Mouse (Mus musculus) stomach, embryonic 16.5 days (tissue): ENCODE results near the gene Ggact. TPM values are rescaled to one million over a fixed set of nuclear protein-coding genes. Genes with fewer than 3 reads are reported as not detected.

ENCODE experiments used
- ATAC-seq: fragments of 200-750 bp; cut with Nextera tagmentation; 2 replicates; pipeline ENCODE4 v1.8.0; 2017; ENCODE audit warnings: moderate number of reproducible peaks, moderate TSS enrichment; ENCODE audit not compliant: insufficient read depth, low FRiP score
- H3K27ac ChIP-seq: fragments of 300-500 bp; sonication (generic); 2 replicates; pipeline ENCODE4 v1.5.1; 2014; ENCODE audit warnings: low read length
- H3K27me3 ChIP-seq: fragments of 300-500 bp; sonication (generic); 2 replicates; pipeline ENCODE4 v1.6.1; 2014; ENCODE audit warnings: low read length, control low read depth, mixed read lengths; ENCODE audit not compliant: control insufficient read depth, insufficient read depth
- H3K36me3 ChIP-seq: fragments of 300-500 bp; sonication (generic); 2 replicates; pipeline ENCODE4 v1.6.1; 2014; ENCODE audit warnings: low read length; ENCODE audit not compliant: control insufficient read depth, insufficient read depth
- H3K4me1 ChIP-seq: fragments of 300-500 bp; sonication (generic); 2 replicates; pipeline ENCODE4 v1.6.1; 2014; ENCODE audit warnings: low read length, control low read depth, mixed read lengths; ENCODE audit not compliant: control insufficient read depth, insufficient read depth
- H3K4me2 ChIP-seq: fragments of 300-500 bp; sonication (generic); 2 replicates; pipeline ENCODE4 v1.6.1; 2014; ENCODE audit warnings: low read depth, low read length, mixed read lengths
- H3K4me3 ChIP-seq: fragments of 300-500 bp; sonication (generic); replicated peaks from 2 replicates; pipeline ENCODE4 v1.5.1; 2014; ENCODE audit warnings: mild to moderate bottlenecking, low read length
- H3K9ac ChIP-seq: fragments of 300-500 bp; sonication (generic); 2 replicates; pipeline ENCODE4 v1.6.1; 2014; ENCODE audit warnings: low read length
- H3K9me3 ChIP-seq: fragments of 300-500 bp; sonication (generic); replicated peaks from 2 replicates; pipeline ENCODE4 v1.6.1; 2016; ENCODE audit warnings: low read length, control low read depth; ENCODE audit not compliant: control insufficient read depth
- WGBS: fragments of 180-500 bp; shearing (Covaris S2); extraction: QIAGEN DNeasy Blood & Tissue Kit; methylation state at CpG from one replicate; pipeline ENCODE4 v1.1.7; 2014; 5-methylcytosine and 5-hydroxymethylcytosine counted together
- polyA plus RNA-seq: library from polyadenylated mRNA; unstranded; fragments of >200 nt; fragmentation: Nextera tagmentation; extraction: Ambion mirVana; gene quantifications from 2 replicates; pipeline ENCODE4 v1.2.1, GENCODE M21; 2015

The Ggact gene
- polyA plus RNA-seq, 1 experiment from 2014 or later = 33.0 TPM

- Histone ChIP-seq H3K4me1 (no peaks in the 10 kb centered on the region), H3K4me2 (no peak overlapping the region), H3K4me3 (no peak overlapping the region), H3K27me3 (no peaks in the 10 kb centered on the region), H3K27ac (no peak overlapping the region), H3K9ac (no peak overlapping the region), H3K36me3 (no peaks in the 10 kb centered on the region), H3K9me3 (no peaks in the 10 kb centered on the region)
- whole genome bisulfite sequencing = 59% methylated on average over 4 of the region's 4 CpGs
- ATAC-seq = no peak
Measured at GRCm38 (mm10) chr14:122865462-122866129, 48.0 kb downstream of the Ggact start.

DNA sequence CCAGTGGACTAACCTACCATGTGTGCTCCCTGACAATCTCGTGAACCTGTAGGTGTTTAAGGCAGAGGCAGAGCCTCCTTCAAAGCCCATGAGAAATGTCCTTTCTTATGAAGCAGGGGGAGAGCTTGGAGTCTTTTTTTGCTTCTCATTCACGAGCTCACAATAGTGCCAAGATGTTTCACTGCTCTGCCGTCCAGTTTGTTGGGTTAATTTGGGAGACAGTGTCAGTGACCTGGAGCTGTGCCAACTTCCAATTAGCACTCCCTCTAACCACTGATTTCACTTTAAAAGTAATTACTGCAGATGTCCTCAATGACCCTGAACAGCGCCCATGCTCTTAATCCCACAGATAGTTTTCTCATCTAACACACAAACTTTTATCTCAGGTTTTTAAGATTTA is 50.9 kb downstream of the Ggact start:
- Histone ChIP-seq H3K9ac (no peak overlapping the region), H3K36me3 (no peaks in the 10 kb centered on the region), H3K4me1 (no peaks in the 10 kb centered on the region), H3K27ac (no peak overlapping the region), H3K9me3 (no peaks in the 10 kb centered on the region), H3K4me3 (no peak overlapping the region), H3K4me2 (no peak overlapping the region), H3K27me3 (no peaks in the 10 kb centered on the region)
- no peak for ATAC-seq
- WGBS = 48% methylated on average over 4 of the region's 4 CpGs

- ATAC-seq = no peak
- no peak overlapping the region for H3K4me3 ChIP-seq
- H3K4me1 ChIP-seq = no peaks in the 10 kb centered on the region
- no peaks in the 10 kb centered on the region for H3K36me3 ChIP-seq
- no peaks in the 10 kb centered on the region for H3K27me3 ChIP-seq
- H3K9ac ChIP-seq = no peak overlapping the region
- H3K9me3 ChIP-seq = no peaks in the 10 kb centered on the region
- 38% methylated on average over 1 of the region's 1 CpGs for WGBS
- H3K4me2 ChIP-seq = no peak overlapping the region
- no peak overlapping the region for H3K27ac ChIP-seq
Measured at GRCm38 (mm10) chr14:122859792-122860191, 53.8 kb downstream of the Ggact start.

DNA sequence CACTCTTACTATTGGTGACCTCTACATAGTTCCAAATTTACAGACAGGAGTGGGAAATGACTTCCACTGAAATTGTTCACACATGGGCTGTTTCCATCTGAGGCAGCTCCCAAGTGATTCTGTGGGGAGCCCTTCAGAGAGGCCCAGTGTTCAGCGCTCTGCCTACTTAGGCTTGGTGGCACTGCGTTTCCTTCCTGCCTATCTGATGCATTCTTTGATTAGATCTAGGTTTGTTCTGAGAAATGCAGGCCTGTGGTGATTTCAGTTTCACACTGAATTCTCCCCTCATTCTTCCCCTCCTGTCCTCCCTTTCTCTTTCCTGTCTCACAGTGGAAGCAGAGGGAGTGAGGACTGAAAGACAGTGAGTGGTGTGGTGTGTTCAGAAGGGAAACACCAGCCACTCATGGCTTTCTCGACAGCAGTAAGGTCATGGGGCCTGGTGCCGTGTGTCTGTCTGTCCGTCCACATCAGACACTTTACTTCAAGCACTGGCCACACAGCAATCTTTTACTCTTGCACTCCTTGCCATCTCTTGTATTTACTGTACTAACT is 61.0 kb downstream of the Ggact start:
- ATAC-seq = no peak
- Histone ChIP-seq H3K9ac (no peak overlapping the region), H3K36me3 (no peaks in the 10 kb centered on the region), H3K4me3 (no peak overlapping the region), H3K27me3 (no peaks in the 10 kb centered on the region), H3K4me1 (no peaks in the 10 kb centered on the region), H3K9me3 (no peaks in the 10 kb centered on the region), H3K27ac (no peak overlapping the region), H3K4me2 (no peak overlapping the region)
- 75% methylated on average over 5 of the region's 5 CpGs for WGBS

GRCm38 (mm10) chr14:122837018-122837417 is 76.5 kb downstream of the Ggact start:
- no peaks in the 10 kb centered on the region for H3K36me3 ChIP-seq
- no peak overlapping the region for H3K9ac ChIP-seq
- H3K9me3 ChIP-seq = no peaks in the 10 kb centered on the region
- no peaks in the 10 kb centered on the region for H3K27me3 ChIP-seq
- H3K27ac ChIP-seq = no peak overlapping the region
- no peak for ATAC-seq
- 54% methylated on average over 2 of the region's 2 CpGs for WGBS
- no peak overlapping the region for H3K4me3 ChIP-seq
- no peak overlapping the region for H3K4me2 ChIP-seq
- no peaks in the 10 kb centered on the region for H3K4me1 ChIP-seq

DNA sequence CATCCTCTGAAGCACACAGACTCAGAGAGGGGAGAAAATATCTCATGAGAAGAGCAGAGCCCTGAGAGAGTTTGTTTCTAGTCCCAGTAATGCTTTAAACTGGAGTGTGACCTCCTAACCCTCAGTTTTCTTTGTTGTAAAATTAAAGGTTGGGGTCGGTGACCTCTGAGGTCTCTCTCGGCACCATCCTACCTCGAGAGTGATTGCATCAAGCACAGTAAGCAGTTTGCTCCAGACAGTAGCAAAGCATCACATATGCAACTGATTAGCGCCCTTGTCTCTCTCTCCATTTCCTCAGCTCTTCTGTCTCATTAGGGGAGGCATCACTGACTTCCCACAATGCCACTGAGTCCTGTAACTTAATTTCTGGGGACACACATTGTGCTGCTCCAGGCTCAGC is 77.3 kb downstream of the Ggact start:
- 44% methylated on average over 4 of the region's 4 CpGs for WGBS
- ATAC-seq = no peak
- H3K4me3 ChIP-seq = no peak overlapping the region
- no peak overlapping the region for H3K9ac ChIP-seq
- no peaks in the 10 kb centered on the region for H3K4me1 ChIP-seq
- no peaks in the 10 kb centered on the region for H3K9me3 ChIP-seq
- no peak overlapping the region for H3K4me2 ChIP-seq
- H3K27me3 ChIP-seq = no peaks in the 10 kb centered on the region
- H3K27ac ChIP-seq = no peak overlapping the region
- no peaks in the 10 kb centered on the region for H3K36me3 ChIP-seq

DNA sequence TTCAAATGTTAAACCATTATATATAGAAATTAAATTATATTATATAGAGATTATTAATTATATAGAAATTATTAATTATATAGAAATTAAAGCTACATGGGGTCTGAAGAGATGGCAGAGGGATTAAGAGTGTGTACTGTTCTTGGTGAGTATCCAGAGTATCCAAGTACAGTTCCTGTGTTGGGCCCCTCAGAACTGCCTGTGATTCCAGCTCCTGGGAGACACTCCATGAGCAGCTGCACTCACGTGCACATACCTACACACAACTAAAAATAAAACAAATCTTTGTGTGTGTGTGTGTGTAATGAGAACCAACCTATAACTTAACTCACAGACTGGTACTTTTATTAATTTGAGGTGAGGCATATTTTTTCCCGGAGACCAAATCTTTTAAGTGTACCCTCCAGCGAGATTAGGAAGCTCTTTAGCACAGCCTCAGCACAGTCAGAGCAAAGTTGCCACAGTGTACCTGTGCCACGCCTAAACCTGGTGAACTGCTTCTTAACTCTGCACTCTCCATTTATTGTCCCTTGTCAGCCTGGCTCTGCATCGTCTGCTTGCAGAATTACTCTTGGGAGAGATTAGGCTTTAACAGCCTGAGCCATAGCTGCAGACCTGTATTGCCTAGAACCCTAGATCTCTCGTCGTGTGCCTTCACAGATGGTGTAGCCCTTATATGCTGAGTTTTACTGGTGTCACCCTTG is 77.9 kb downstream of the Ggact start:
- Histone ChIP-seq H3K27me3 (no peaks in the 10 kb centered on the region), H3K27ac (no peak overlapping the region), H3K4me3 (no peak overlapping the region), H3K4me2 (no peak overlapping the region), H3K4me1 (no peaks in the 10 kb centered on the region), H3K9me3 (no peaks in the 10 kb centered on the region), H3K36me3 (no peaks in the 10 kb centered on the region), H3K9ac (no peak overlapping the region)
- WGBS = 44% methylated on average over 7 of the region's 7 CpGs
- ATAC-seq = no peak

- no peak overlapping the region for H3K27ac ChIP-seq
- no peaks in the 10 kb centered on the region for H3K9me3 ChIP-seq
- no peak overlapping the region for H3K9ac ChIP-seq
- H3K36me3 ChIP-seq = no peaks in the 10 kb centered on the region
- H3K4me2 ChIP-seq = no peak overlapping the region
- 87% methylated on average over 1 of the region's 1 CpGs for WGBS
- no peak for ATAC-seq
- H3K27me3 ChIP-seq = no peaks in the 10 kb centered on the region
- H3K4me3 ChIP-seq = no peak overlapping the region
- no peaks in the 10 kb centered on the region for H3K4me1 ChIP-seq
Measured at GRCm38 (mm10) chr14:122834753-122835152, 78.8 kb downstream of the Ggact start.

DNA sequence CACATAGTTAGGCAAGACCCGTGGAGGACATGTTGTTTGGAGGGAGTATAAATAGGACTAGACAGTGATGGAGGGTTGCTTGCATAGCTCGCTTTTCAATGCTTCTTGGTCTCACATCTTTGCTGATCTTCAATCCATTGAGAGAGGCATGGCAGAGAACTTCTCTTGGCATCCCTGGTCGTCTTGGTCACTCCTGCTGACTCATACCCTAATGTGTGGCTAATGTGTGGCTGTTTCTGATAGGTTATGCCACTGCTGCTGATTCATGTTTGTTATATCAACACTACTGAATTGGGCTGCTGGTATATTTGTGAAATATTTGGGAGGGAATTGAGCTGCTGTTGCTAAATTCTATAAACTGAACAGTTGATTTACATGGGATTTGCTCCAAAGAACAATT is 79.9 kb downstream of the Ggact start:
- 74% methylated on average over 3 of the region's 3 CpGs for WGBS

More for the DNA sequence above, 79.9 kb downstream of the Ggact start:
- Histone ChIP-seq H3K4me2 (no peak overlapping the region), H3K9me3 (no peaks in the 10 kb centered on the region), H3K36me3 (no peaks in the 10 kb centered on the region), H3K4me1 (no peaks in the 10 kb centered on the region), H3K4me3 (no peak overlapping the region), H3K9ac (no peak overlapping the region), H3K27ac (no peak overlapping the region), H3K27me3 (no peaks in the 10 kb centered on the region)
- no peak for ATAC-seq
